Mouse (Mus musculus): ENCODE data around the gene Jmjd6.

GRCm38 (mm10) chr11:116846593-116847181 lies 3.4 kb upstream of the Jmjd6 start:
- TF ChIP-seq CTCF (IDR thresholded peaks at IDR 0.05; ENCODE audit: control insufficient read depth, insufficient read depth, insufficient replicate concordance, low read depth, low read length) (no peak), POLR2A (IDR thresholded peaks at IDR 0.05; ENCODE audit: control insufficient read depth, low read depth, low read length) (no peak)

Data from testis, adult 2 months (tissue).